Mouse (Mus musculus): Measurements from ENCODE around the gene Pfdn2.
A peak's percentile ranks its signal among the peaks of the same experiment; 100 is the strongest.
"Not testable (repeated sequence)": the region's sequence is repeated elsewhere in the genome, so short reads cannot be mapped to it uniquely, and the experiment has no call there.

Gene Pfdn2

GRCm38 (mm10) chr1:171345225-171346094 lies at the start of gene Pfdn2, which contains the start of gene Nit1:
Gene Pfdn2, plus strand, starts transcription at chr1:171345670.
Gene Nit1, minus strand, starts transcription at chr1:171345646.
- DNase-seq (ENCODE audit: low spot score in 2 of 2), result peak; percentile 75 to 87

GRCm38 (mm10) chr1:171298226-171298625 lies 47.2 kb upstream of the Pfdn2 start:
- no peak for DNase-seq (ENCODE audit: low spot score in 2 of 2)

GRCm38 (mm10) chr1:171306157-171306556 lies 39.3 kb upstream of the Pfdn2 start:
- not testable (repeated sequence) for DNase-seq (ENCODE audit: low spot score in 2 of 2)

- no peak for DNase-seq (ENCODE audit: low spot score in 2 of 2)
Observed at GRCm38 (mm10) chr1:171309321-171309720, 36.1 kb upstream of the Pfdn2 start.

GRCm38 (mm10) chr1:171319748-171320147 lies 25.7 kb upstream of the Pfdn2 start:
- DNase-seq (ENCODE audit: low spot score in 2 of 2), result no peak

GRCm38 (mm10) chr1:171320151-171320550 lies 25.3 kb upstream of the Pfdn2 start:
- no peak for DNase-seq (ENCODE audit: low spot score in 2 of 2)

- no peak for DNase-seq (ENCODE audit: low spot score in 2 of 2)
Observed at GRCm38 (mm10) chr1:171321415-171321814, 24.1 kb upstream of the Pfdn2 start.

GRCm38 (mm10) chr1:171322012-171322411 lies 23.5 kb upstream of the Pfdn2 start:
- DNase-seq (ENCODE audit: low spot score in 2 of 2), result no peak

GRCm38 (mm10) chr1:171325571-171325970 lies 19.9 kb upstream of the Pfdn2 start:
- no peak for DNase-seq (ENCODE audit: low spot score in 2 of 2)

GRCm38 (mm10) chr1:171326588-171326987 lies 18.9 kb upstream of the Pfdn2 start:
- not testable (repeated sequence) for DNase-seq (ENCODE audit: low spot score in 2 of 2)

- DNase-seq (ENCODE audit: low spot score in 2 of 2), result no peak
Observed at GRCm38 (mm10) chr1:171328244-171328643, 17.2 kb upstream of the Pfdn2 start.

GRCm38 (mm10) chr1:171328839-171329432 lies 16.5 kb upstream of the Pfdn2 start, which contains the start of gene Dedd:
Gene Dedd, plus strand, starts transcription at chr1:171329145.
- peak; percentile 74 to 82 for DNase-seq (ENCODE audit: low spot score in 2 of 2)

GRCm38 (mm10) chr1:171329433-171330215 lies 15.8 kb upstream of the Pfdn2 start:
- no peak for DNase-seq (ENCODE audit: low spot score in 2 of 2)

- no peak for DNase-seq (ENCODE audit: low spot score in 2 of 2)
Observed at GRCm38 (mm10) chr1:171330216-171330560, 15.3 kb upstream of the Pfdn2 start.

GRCm38 (mm10) chr1:171342262-171343207 lies 2.9 kb upstream of the Pfdn2 start:
- DNase-seq (ENCODE audit: low spot score in 2 of 2), result no peak

GRCm38 (mm10) chr1:171343922-171344677 lies 1.4 kb upstream of the Pfdn2 start:
- no peak for DNase-seq (ENCODE audit: low spot score in 2 of 2)

GRCm38 (mm10) chr1:171344715-171345114 lies 755 bp upstream of the Pfdn2 start:
- no peak for DNase-seq (ENCODE audit: low spot score in 2 of 2)

- DNase-seq (ENCODE audit: low spot score in 2 of 2), result no peak
Observed at GRCm38 (mm10) chr1:171346095-171346450, 603 bp downstream of the Pfdn2 start.

GRCm38 (mm10) chr1:171348665-171349064 lies 3.2 kb downstream of the Pfdn2 start:
- no peak for DNase-seq (ENCODE audit: low spot score in 2 of 2)

GRCm38 (mm10) chr1:171349210-171349609 lies 3.7 kb downstream of the Pfdn2 start:
- no peak for DNase-seq (ENCODE audit: low spot score in 2 of 2)

Measured in spleen, postnatal 14 days (tissue).